Mouse (Mus musculus) cerebellum, adult 11-12 months (tissue): ENCODE measurements at regions not wholly inside any gene's neighbourhood (a gene's known extent, or its start where the extent isn't known, plus 50 kb on each side); places are given as distances from the start of the nearest gene placed in this dataset.
"Not testable (repeated sequence)": the region's sequence is repeated elsewhere in the genome, so short reads cannot be mapped to it uniquely, and the experiment has no call there.

Experiments
- DNase-seq: peaks from one replicate; pipeline ENCODE4 v3.0.0; 2022

- DNase-seq: no peak
Measured at GRCm38 (mm10) chr10:31143856-31144488, 169.2 kb upstream of the Hddc2 start.

DNA sequence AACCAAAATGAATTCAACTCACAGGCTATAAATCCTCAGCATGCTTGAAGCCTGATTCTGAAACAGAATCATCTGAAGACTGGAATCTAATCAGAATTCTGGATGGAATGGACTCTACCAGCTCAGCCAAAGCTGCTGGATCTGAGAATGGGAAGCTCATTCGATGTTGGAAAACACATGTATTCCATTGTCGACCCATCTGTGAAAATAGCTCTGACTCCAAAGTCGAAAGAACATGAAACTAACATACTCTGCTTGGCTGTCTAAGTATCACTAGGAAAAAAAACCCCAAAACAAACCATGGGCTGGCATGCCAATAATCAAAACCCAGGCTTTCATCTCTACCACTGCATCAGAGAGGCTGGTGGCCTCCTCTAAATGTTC is 168.7 kb upstream of the Hddc2 start:
- DNase-seq: no peak

- peak; percentile 11 for DNase-seq
Measured at GRCm38 (mm10) chr10:31173169-31173686, 140.0 kb upstream of the Hddc2 start.

GRCm38 (mm10) chr10:31189577-31189976 is 123.6 kb upstream of the Hddc2 start:
- no peak for DNase-seq

DNA sequence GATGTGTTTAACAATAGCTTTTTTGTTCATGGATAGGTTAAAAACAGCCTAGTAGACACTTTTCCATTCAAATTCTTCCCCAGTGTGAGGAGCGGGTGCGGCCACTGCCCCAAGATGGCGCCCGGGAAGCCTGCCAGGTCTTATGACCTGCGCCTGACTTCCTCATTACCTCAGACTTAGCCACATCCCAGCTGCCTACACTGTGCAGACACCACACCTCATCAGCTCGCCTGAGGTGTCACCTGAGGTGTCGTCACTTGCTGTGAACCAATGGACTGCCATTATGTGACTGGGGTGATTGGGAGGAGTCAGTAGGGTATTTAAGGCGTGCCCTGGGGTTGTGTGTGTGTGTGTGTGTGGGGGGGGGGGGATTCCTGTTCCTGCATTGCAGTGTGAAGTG is 101.0 kb upstream of the Hddc2 start:
- DNase-seq: not testable (repeated sequence)

DNA sequence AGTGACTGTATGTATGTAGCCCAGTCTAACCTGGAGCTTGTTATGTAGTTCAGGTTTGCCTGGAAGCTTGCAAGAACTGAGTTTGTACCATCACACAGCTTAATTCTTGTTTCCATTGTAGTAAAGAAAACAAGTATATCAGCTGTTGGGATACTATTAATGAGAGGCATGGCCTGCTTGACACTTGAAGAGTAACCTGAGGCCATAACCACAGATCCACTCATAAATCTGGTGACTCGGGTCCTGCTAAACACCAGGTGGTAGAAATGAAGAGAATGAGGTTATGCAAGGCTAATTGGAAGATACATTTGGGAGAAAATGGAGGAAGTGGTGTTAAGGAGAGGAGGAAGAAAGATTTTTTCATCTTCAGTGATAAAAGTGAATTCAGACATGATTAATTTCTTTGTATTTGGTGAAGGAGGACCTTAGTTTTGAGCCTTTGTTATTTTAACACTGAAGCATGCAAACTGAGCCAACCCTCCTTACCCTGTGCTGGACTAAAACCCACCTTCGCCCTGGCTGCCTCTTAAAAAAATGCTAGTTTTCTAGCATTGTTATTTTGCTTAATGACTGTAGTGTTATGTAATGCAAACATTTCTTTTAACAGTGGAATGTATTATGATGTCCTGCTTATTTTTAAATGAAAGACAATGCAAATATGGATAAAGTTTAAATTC is 100.3 kb upstream of the Hddc2 start:
- DNase-seq: no peak

- DNase-seq: no peak
Measured at GRCm38 (mm10) chr10:31221902-31222301, 91.3 kb upstream of the Hddc2 start.

- DNase-seq: no peak
Measured at GRCm38 (mm10) chr10:31229078-31229477, 84.1 kb upstream of the Hddc2 start.

- no peak for DNase-seq
Measured at GRCm38 (mm10) chr10:31242442-31242966, 70.7 kb upstream of the Hddc2 start.

GRCm38 (mm10) chr10:31252584-31253381 is 60.4 kb upstream of the Hddc2 start:
- DNase-seq: peak; percentile 9

GRCm38 (mm10) chr10:31256934-31257333 is 56.2 kb upstream of the Hddc2 start:
- DNase-seq: no peak

GRCm38 (mm10) chr10:31257611-31258010 is 55.6 kb upstream of the Hddc2 start:
- no peak for DNase-seq

GRCm38 (mm10) chr10:31260914-31261313 is 52.3 kb upstream of the Hddc2 start:
- DNase-seq: no peak
